Mouse (Mus musculus) liver, embryonic 13.5 days (tissue): ENCODE results near the gene Fam102a. TPM values are rescaled to one million over a fixed set of nuclear protein-coding genes. Genes with fewer than 3 reads are reported as not detected.

ENCODE experiments used
- ATAC-seq: fragments of 200-750 bp; cut with Nextera tagmentation; 2 replicates; pipeline ENCODE4 v1.8.0; 2017; ENCODE audit warnings: low read depth, mild to moderate bottlenecking, moderate number of reproducible peaks, moderate library complexity
- DNase-seq: peaks from one replicate; pipeline ENCODE4 v3.0.0; 2022
- H3K27ac ChIP-seq: fragments of 300-500 bp; sonication (generic); 2 replicates; pipeline ENCODE4 v1.5.1; 2015; ENCODE audit warnings: moderate library complexity, mild to moderate bottlenecking, inconsistent platforms
- H3K27me3 ChIP-seq: fragments of 300-500 bp; sonication (generic); 2 replicates; pipeline ENCODE4 v1.6.1; 2015; ENCODE audit warnings: mild to moderate bottlenecking, inconsistent platforms
- H3K36me3 ChIP-seq: fragments of 300-500 bp; sonication (generic); 2 replicates; pipeline ENCODE4 v1.6.1; 2015; ENCODE audit warnings: mild to moderate bottlenecking, inconsistent platforms
- H3K4me1 ChIP-seq: fragments of 300-500 bp; sonication (generic); replicated peaks from 2 replicates; pipeline ENCODE4 v1.6.1; 2015; ENCODE audit warnings: inconsistent platforms
- H3K4me2 ChIP-seq: fragments of 300-500 bp; sonication (generic); 2 replicates; pipeline ENCODE4 v1.6.1; 2015; ENCODE audit warnings: inconsistent platforms, mild to moderate bottlenecking, moderate library complexity
- H3K4me3 ChIP-seq: fragments of 300-500 bp; sonication (generic); replicated peaks from 2 replicates; pipeline ENCODE4 v1.5.1; 2015; ENCODE audit warnings: mild to moderate bottlenecking, inconsistent platforms
- H3K9ac ChIP-seq: fragments of 300-500 bp; sonication (generic); 2 replicates; pipeline ENCODE4 v1.6.1; 2015; ENCODE audit warnings: mild to moderate bottlenecking, inconsistent platforms
- H3K9me3 ChIP-seq: fragments of 300-500 bp; sonication (generic); replicated peaks from 2 replicates; pipeline ENCODE4 v1.6.1; 2016; ENCODE audit warnings: inconsistent platforms
- WGBS: fragments of 180-500 bp; shearing (Covaris S2); methylation state at CpG from one replicate; pipeline ENCODE4 v1.1.7; 2015; ENCODE audit not compliant: insufficient replicate concordance; 5-methylcytosine and 5-hydroxymethylcytosine counted together
- polyA plus RNA-seq: library from polyadenylated mRNA; unstranded; fragments of >200 nt; fragmentation: Nextera tagmentation; extraction: Ambion mirVana; gene quantifications from 2 replicates; pipeline ENCODE4 v1.2.1, GENCODE M21; 2015

Fam102a gene
- polyA plus RNA-seq, 1 experiment from 2014 or later = 1.1 TPM

DNA sequence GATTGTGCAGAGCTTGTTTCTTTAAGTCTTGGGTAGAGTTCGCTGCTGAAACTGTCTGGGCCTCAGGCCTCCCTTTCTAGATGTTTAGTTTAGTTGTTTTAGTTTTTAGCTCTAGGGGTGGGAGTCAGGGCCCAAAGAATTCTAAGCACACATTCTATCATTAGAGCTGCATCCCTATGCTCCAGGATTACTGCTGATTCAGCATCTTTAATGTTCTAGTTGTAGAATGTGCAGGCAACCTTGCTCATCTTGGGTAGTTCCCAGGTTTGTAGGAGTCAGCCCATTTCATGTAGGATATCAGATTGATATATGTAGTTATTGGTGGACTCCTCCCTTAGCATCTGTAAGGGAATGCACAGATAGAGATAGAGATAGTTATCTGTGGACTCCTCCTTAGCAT, 82.0 kb downstream of the Fam102a start:
- H3K27me3 ChIP-seq = no peaks in the 10 kb centered on the region
- WGBS = 93% methylated on average over 1 of the region's 1 CpGs
- no peak overlapping the region for H3K9ac ChIP-seq
- no peaks in the 10 kb centered on the region for H3K9me3 ChIP-seq
- DNase-seq (no peak), ATAC-seq (no peak)
- H3K36me3 ChIP-seq = peaks cover 70% of the 10 kb centered on the region
- H3K4me1 ChIP-seq = peaks cover 31% of the 10 kb centered on the region
- no peak overlapping the region for H3K4me3 ChIP-seq
- no peak overlapping the region for H3K4me2 ChIP-seq
- no peak overlapping the region for H3K27ac ChIP-seq

DNA sequence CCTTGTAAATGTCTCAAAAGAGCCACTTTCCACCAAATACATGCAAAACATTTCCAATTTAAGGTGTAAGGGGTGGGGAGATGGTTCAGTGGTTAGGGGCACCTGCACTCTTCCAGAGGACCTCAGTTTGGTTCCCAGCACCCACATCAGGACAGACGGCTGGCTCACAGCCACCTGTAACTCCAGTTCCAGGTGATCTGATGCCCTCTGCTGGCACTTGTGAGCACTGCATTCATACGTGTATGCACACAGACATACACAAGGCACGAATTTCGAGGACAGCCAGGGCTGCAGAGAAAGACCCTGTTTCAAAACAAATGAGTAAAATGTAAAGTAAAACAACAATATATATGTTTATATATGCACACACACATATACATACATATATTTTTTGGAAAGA, 82.5 kb downstream of the Fam102a start:
- ATAC-seq (no peak), DNase-seq (no peak)
- H3K4me2 ChIP-seq = no peak overlapping the region
- no peak overlapping the region for H3K27ac ChIP-seq
- peaks cover 66% of the 10 kb centered on the region for H3K36me3 ChIP-seq
- H3K9me3 ChIP-seq = no peaks in the 10 kb centered on the region
- no peak overlapping the region for H3K9ac ChIP-seq
- no peaks in the 10 kb centered on the region for H3K27me3 ChIP-seq
- no peak overlapping the region for H3K4me3 ChIP-seq
- H3K4me1 ChIP-seq = peaks cover 27% of the 10 kb centered on the region
- 82% methylated on average over 4 of the region's 4 CpGs for WGBS

DNA sequence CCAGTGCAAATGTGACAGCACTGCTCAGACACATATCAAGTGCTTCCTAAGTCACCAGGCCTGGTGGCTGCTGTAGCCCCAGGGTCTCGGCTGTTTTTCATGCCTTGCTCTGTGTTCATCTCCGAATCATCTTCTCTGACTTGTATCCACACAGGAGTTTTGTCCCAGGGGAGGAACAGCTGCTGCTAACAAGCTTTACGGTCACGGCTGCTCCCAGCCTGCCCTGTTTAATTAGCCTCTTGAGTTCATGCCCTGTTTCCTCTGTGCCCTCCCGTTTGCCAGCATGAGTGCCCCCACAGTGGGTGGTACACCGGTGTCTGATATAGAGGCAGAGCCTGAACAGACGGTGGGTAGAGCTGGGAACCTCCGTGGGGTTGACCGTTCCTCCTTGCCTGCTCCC, 82.9 kb downstream of the Fam102a start:
- no peak overlapping the region for H3K4me3 ChIP-seq
- peaks cover 61% of the 10 kb centered on the region for H3K36me3 ChIP-seq
- ATAC-seq = no peak

More for the DNA sequence above, 82.9 kb downstream of the Fam102a start:
- no peak for DNase-seq
- WGBS = 87% methylated on average over 9 of the region's 9 CpGs
- H3K9ac ChIP-seq = no peak overlapping the region
- peaks cover 27% of the 10 kb centered on the region for H3K4me1 ChIP-seq
- H3K27ac ChIP-seq = no peak overlapping the region
- no peaks in the 10 kb centered on the region for H3K27me3 ChIP-seq
- no peaks in the 10 kb centered on the region for H3K9me3 ChIP-seq
- no peak overlapping the region for H3K4me2 ChIP-seq

Other genes starting within 250 kb of the Fam102a start
- 7.4 and 8.7 TPM in 2 replicates for gene Golga2, start 247.9 kb upstream of the Fam102a start, polyA plus RNA-seq
- gene Swi5, start 247.3 kb upstream of the Fam102a start, polyA plus RNA-seq = 218 and 237 TPM in 2 replicates
- 14.8 and 21.1 TPM in 2 replicates for gene Ciz1, start 183.0 kb upstream of the Fam102a start, polyA plus RNA-seq
- gene Dnm1, start 182.0 kb upstream of the Fam102a start, polyA plus RNA-seq = 0.65 and 0.81 TPM in 2 replicates
- gene 1110008P14Rik, start 153.4 kb upstream of the Fam102a start, polyA plus RNA-seq = 35.3 and 39.2 TPM in 2 replicates
- gene Lcn2, start 147.1 kb upstream of the Fam102a start, polyA plus RNA-seq = 18.0 and 22.8 TPM in 2 replicates
- gene Ptges2, start 139.4 kb upstream of the Fam102a start, polyA plus RNA-seq = 14.1 and 15.5 TPM in 2 replicates
- gene Naif1, start 84.9 kb upstream of the Fam102a start, polyA plus RNA-seq = 2.2 and 2.4 TPM in 2 replicates
- gene Slc25a25, start 83.9 kb upstream of the Fam102a start, polyA plus RNA-seq = 8.7 and 9.2 TPM in 2 replicates
- gene Dpm2, start 35.5 kb downstream of the Fam102a start, polyA plus RNA-seq = 60.4 and 64.2 TPM in 2 replicates
- gene Pip5kl1, start 39.5 kb downstream of the Fam102a start, polyA plus RNA-seq = 0.10 TPM in 1 of 2 replicates, not detected in the other
- gene 9430097D07Rik, start 40.4 kb downstream of the Fam102a start, polyA plus RNA-seq = not detected in 2 replicates
- 13.5 and 14.1 TPM in 2 replicates for gene St6galnac4, start 51.8 kb downstream of the Fam102a start, polyA plus RNA-seq
- 10.0 and 12.8 TPM in 2 replicates for gene St6galnac6, start 64.4 kb downstream of the Fam102a start, polyA plus RNA-seq
- gene Ak1, start 86.4 kb downstream of the Fam102a start, polyA plus RNA-seq = 2.2 and 2.3 TPM in 2 replicates
- gene Eng, start 111.3 kb downstream of the Fam102a start, polyA plus RNA-seq = 20.6 and 23.4 TPM in 2 replicates
- gene Fpgs, start 168.8 kb downstream of the Fam102a start, polyA plus RNA-seq = 31.1 and 32.9 TPM in 2 replicates
- gene Cdk9, start 177.7 kb downstream of the Fam102a start, polyA plus RNA-seq = 60.4 TPM in 2 replicates
- gene Sh2d3c, start 185.7 kb downstream of the Fam102a start, polyA plus RNA-seq = 5.4 and 5.6 TPM in 2 replicates
- gene 6330409D20Rik, start 205.7 kb downstream of the Fam102a start, polyA plus RNA-seq = 0.15 TPM in 1 of 2 replicates, not detected in the other
- 30.1 TPM in 2 replicates for gene Tor2a, start 221.9 kb downstream of the Fam102a start, polyA plus RNA-seq
- gene Ttc16, start 240.3 kb downstream of the Fam102a start, polyA plus RNA-seq = 0.07 and 0.13 TPM in 2 replicates
- gene Ptrh1, start 240.5 kb downstream of the Fam102a start, polyA plus RNA-seq = 2.4 and 3.6 TPM in 2 replicates
- gene Cfap157, start 249.1 kb downstream of the Fam102a start, polyA plus RNA-seq = 0.24 and 0.25 TPM in 2 replicates